Mouse (Mus musculus) myocyte (in vitro differentiated cells): Measurements from ENCODE around the gene Ralbp1. TPM values are rescaled to one million over a fixed set of nuclear protein-coding genes. Genes with fewer than 3 reads are reported as not detected.

Experiments
- H3K27me3 ChIP-seq: one replicate; pipeline ENCODE4 v1.6.1; 2011; ENCODE audit not compliant: control insufficient read depth, insufficient read depth, insufficient read length
- H3K36me3 ChIP-seq: one replicate; pipeline ENCODE4 v1.6.1; 2011; ENCODE audit not compliant: control insufficient read depth, insufficient read depth
- H3K4me2 ChIP-seq: one replicate; pipeline ENCODE4 v1.6.1; 2011; ENCODE audit warnings: low read depth, control low read depth
- H3K4me3 ChIP-seq: one replicate; pipeline ENCODE4 v1.5.1; 2011; ENCODE audit warnings: mild to moderate bottlenecking, control low read depth, moderate library complexity
- H3K79me2 ChIP-seq: one replicate; pipeline ENCODE4 v1.6.1; 2011; ENCODE audit not compliant: control insufficient read depth, insufficient read depth
- H3ac ChIP-seq: one replicate; pipeline ENCODE4 v1.6.1; 2011; ENCODE audit not compliant: control insufficient read depth, insufficient read length
- CEBPB ChIP-seq: IDR thresholded peaks from 2 replicates; pipeline ENCODE4 v1.6.1; 2011; ENCODE audit warnings: mild to moderate bottlenecking, moderate library complexity; ENCODE audit not compliant: poor library complexity, insufficient read depth, severe bottlenecking
- E2F4 ChIP-seq: IDR thresholded peaks from one replicate; pipeline ENCODE4 v1.6.1; 2011; ENCODE audit warnings: mild to moderate bottlenecking, control low read depth, moderate library complexity; ENCODE audit not compliant: insufficient read depth
- MAX ChIP-seq: IDR thresholded peaks from one replicate; pipeline ENCODE4 v1.6.1; 2011; ENCODE audit warnings: low read depth, mild to moderate bottlenecking, control low read depth
- MYOD1 ChIP-seq, 3 experiments: IDR thresholded peaks; one replicate each; pipeline ENCODE4 v1.6.1; 2011; ENCODE audit warnings: control low read depth in 2 of 3, low read depth in 2 of 3, mild to moderate bottlenecking in 2 of 3, moderate library complexity in 1 of 3; ENCODE audit not compliant: insufficient read length in 2 of 3, control insufficient read depth in 1 of 3
- MYOG ChIP-seq, 3 experiments: IDR thresholded peaks; one replicate each; pipeline ENCODE4 v1.6.1; 2011; ENCODE audit warnings: control low read depth in 2 of 3, low read depth in 2 of 3, mild to moderate bottlenecking in 2 of 3; ENCODE audit not compliant: insufficient read length in 2 of 3, control insufficient read depth in 1 of 3, insufficient read depth in 1 of 3
- POLR2A ChIP-seq: IDR thresholded peaks from one replicate; pipeline ENCODE4 v1.6.1; 2011; ENCODE audit warnings: low read depth, mild to moderate bottlenecking, control low read depth, moderate library complexity; ENCODE audit not compliant: insufficient read length
- POLR2AphosphoS2 ChIP-seq: IDR thresholded peaks from one replicate; pipeline ENCODE4 v1.6.1; 2011; ENCODE audit warnings: low read depth, control low read depth; ENCODE audit not compliant: insufficient read length
- REST ChIP-seq: IDR thresholded peaks from one replicate; pipeline ENCODE4 v1.6.1; 2011; ENCODE audit warnings: mild to moderate bottlenecking, control low read depth, moderate library complexity; ENCODE audit not compliant: insufficient read depth, insufficient read length
- SRF ChIP-seq: IDR thresholded peaks from one replicate; pipeline ENCODE4 v1.6.1; 2011; ENCODE audit warnings: low read depth; ENCODE audit not compliant: control insufficient read depth, insufficient read length
- TCF12 ChIP-seq: IDR thresholded peaks from one replicate; pipeline ENCODE4 v1.6.1; 2011; ENCODE audit warnings: mild to moderate bottlenecking, control low read depth; ENCODE audit not compliant: poor library complexity, insufficient read depth, severe bottlenecking
- TCF3 ChIP-seq: IDR thresholded peaks from one replicate; pipeline ENCODE4 v1.6.1; 2011; ENCODE audit warnings: low read depth, control low read depth; ENCODE audit not compliant: insufficient read length
- USF1 ChIP-seq: IDR thresholded peaks from one replicate; pipeline ENCODE4 v1.6.1; 2011; ENCODE audit warnings: low read depth, mild to moderate bottlenecking, control low read depth, moderate library complexity
- polyA plus RNA-seq: library from polyadenylated mRNA; unstranded; fragments of >200 nt; fragmentation: generic; extraction: Trizol; gene quantifications from one replicate; pipeline ENCODE4 v1.2.1, GENCODE M21; 2012; ENCODE audit warnings: missing spikeins

Gene Ralbp1
- polyA plus RNA-seq, 1 experiment: 24.5 TPM

DNA sequence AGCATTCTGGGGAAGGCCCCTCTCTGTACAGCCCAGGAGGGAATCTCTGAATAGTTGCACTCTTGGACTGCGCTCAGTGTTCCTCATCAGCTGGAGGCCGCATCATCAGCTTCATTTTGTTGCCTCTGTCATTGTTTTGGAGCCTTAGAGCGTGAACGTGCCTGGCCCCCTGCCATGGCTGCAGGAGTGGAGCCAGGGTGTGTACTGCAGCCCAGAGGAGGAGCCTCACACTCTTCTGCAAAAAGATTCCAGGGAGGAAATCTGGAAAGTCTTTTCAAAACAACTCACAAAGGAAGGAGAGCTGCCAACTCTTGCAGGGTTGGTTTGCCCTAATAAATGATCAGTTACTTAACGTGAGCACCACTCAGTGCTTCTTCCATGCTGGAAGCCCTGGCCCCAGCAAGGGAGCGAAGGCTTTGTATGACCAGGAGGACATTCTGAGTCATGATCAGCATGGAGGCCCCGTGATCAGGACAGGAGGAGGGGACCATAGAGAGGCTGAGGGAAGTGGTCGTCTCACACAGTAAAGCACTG is 30.6 kb upstream of the Ralbp1 start:
- Histone ChIP-seq H3K4me2 (peak overlapping the region; percentile 58), H3K27me3 (no peaks in the 10 kb centered on the region), H3K79me2 (no peaks in the 10 kb centered on the region), H3K36me3 (no peaks in the 10 kb centered on the region), H3K4me3 (no peak overlapping the region), H3ac (no peak overlapping the region)
- TF ChIP-seq MYOD1 (IDR thresholded peaks at IDR 0.05; ENCODE audit: control insufficient read depth in 1 of 3, insufficient read length in 2 of 3, low read depth in 2 of 3) (no peak), E2F4 (no peak), REST (no peak), CEBPB (no peak), MYOG (IDR thresholded peaks at IDR 0.05; ENCODE audit: control insufficient read depth in 1 of 3, insufficient read depth in 1 of 3, insufficient read length in 2 of 3, low read depth in 2 of 3) (no peak), TCF3 (no peak), SRF (no peak), MAX (no peak), USF1 (no peak), TCF12 (no peak), POLR2AphosphoS2 (no peak)

GRCm38 (mm10) chr17:65914083-65914482 is 28.5 kb upstream of the Ralbp1 start:
- no peak for TF ChIP-seq TCF3
- no peak for TF ChIP-seq REST
- no peak for TF ChIP-seq MYOD1 (IDR thresholded peaks at IDR 0.05; ENCODE audit: control insufficient read depth in 1 of 3, insufficient read length in 2 of 3, low read depth in 2 of 3)
- no peak for TF ChIP-seq POLR2AphosphoS2
- no peak for TF ChIP-seq E2F4
- TF ChIP-seq USF1: no peak
- no peak for TF ChIP-seq MYOG (IDR thresholded peaks at IDR 0.05; ENCODE audit: control insufficient read depth in 1 of 3, insufficient read depth in 1 of 3, insufficient read length in 2 of 3, low read depth in 2 of 3)
- TF ChIP-seq TCF12: no peak
- no peak for TF ChIP-seq SRF
- TF ChIP-seq POLR2A: no peak
- no peak for TF ChIP-seq MAX
- no peak for TF ChIP-seq CEBPB
- Histone ChIP-seq H3K79me2 (no peaks in the 10 kb centered on the region), H3ac (no peak overlapping the region), H3K27me3 (no peaks in the 10 kb centered on the region), H3K4me3 (no peak overlapping the region), H3K4me2 (no peak overlapping the region), H3K36me3 (no peaks in the 10 kb centered on the region)

DNA sequence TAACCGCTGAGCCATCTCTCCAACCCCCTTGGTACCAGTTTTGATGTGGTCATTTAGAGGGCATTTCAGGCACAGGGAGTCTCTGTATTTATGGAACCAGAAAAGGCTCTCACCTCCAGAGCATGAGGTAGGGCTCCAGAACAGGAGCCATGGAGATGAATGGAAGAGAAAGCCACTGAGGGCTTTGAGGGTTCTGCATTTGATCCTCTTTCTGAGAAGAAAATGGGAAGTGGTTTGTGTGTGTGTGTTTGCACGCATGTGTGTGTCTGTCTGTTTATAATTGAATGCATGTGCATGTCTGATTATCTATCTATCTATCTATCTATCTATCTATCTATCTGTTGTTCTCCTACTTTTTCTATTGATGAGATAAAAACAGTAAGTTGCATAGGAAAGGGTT is 26.6 kb upstream of the Ralbp1 start:
- Histone ChIP-seq H3K4me3 (no peak overlapping the region), H3ac (no peak overlapping the region), H3K79me2 (no peaks in the 10 kb centered on the region), H3K27me3 (no peaks in the 10 kb centered on the region), H3K4me2 (no peak overlapping the region), H3K36me3 (no peaks in the 10 kb centered on the region)
- TF ChIP-seq POLR2A (no peak), MYOG (IDR thresholded peaks at IDR 0.05; ENCODE audit: control insufficient read depth in 1 of 3, insufficient read depth in 1 of 3, insufficient read length in 2 of 3, low read depth in 2 of 3) (no peak), REST (no peak), POLR2AphosphoS2 (no peak), E2F4 (no peak), MAX (no peak), SRF (no peak), MYOD1 (IDR thresholded peaks at IDR 0.05; ENCODE audit: control insufficient read depth in 1 of 3, insufficient read length in 2 of 3, low read depth in 2 of 3) (no peak), CEBPB (no peak)

DNA sequence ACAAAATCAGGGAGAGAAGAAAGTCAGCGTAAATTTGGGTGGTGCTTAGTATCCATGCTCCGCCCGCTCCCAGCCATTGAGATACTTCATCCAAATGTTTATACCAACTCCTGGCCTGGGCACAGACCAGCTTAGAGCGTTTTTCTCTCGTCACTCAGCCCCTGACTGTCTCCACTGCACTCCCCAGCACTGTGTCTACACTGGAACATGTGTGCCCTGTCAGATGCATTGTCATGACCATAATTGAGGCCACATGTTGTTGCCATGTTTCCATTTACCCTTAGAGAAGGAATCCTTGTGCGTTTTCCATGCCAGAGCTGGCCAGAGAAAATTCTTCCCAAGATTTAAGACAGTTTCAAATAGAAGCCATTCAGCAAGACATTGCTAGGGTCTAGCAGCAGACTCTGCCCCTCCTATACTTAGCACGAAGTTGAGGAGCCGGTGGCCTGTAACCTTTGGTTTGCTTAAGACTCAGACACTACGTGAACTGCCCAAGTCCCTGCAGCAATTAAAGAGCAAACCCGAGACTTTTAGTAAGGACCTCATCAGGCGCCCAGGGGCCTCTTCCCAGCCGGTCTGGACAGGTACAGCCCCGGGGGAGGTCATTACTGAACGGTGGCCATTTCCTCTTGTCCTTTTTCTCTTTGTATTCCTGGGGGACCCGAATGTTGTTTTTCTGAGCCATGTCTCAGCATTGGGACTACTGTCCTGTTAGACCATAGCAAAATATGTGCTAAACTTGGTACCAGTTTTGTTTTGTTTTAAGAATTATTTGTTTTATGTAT is 25.9 kb upstream of the Ralbp1 start:
- no peaks in the 10 kb centered on the region for H3K79me2 ChIP-seq
- no peaks in the 10 kb centered on the region for H3K27me3 ChIP-seq
- H3ac ChIP-seq: no peak overlapping the region
- no peaks in the 10 kb centered on the region for H3K36me3 ChIP-seq
- no peak overlapping the region for H3K4me3 ChIP-seq
- no peak for TF ChIP-seq TCF3
- no peak for TF ChIP-seq USF1
- TF ChIP-seq SRF: no peak
- TF ChIP-seq REST: no peak
- no peak for TF ChIP-seq TCF12
- TF ChIP-seq CEBPB: no peak
- TF ChIP-seq POLR2A: no peak
- TF ChIP-seq E2F4: no peak
- no peak for TF ChIP-seq MAX
- TF ChIP-seq MYOG (IDR thresholded peaks at IDR 0.05; ENCODE audit: control insufficient read depth in 1 of 3, insufficient read depth in 1 of 3, insufficient read length in 2 of 3, low read depth in 2 of 3): no peak
- no peak for TF ChIP-seq MYOD1 (IDR thresholded peaks at IDR 0.05; ENCODE audit: control insufficient read depth in 1 of 3, insufficient read length in 2 of 3, low read depth in 2 of 3)
- TF ChIP-seq POLR2AphosphoS2: no peak
- H3K4me2 ChIP-seq: no peak overlapping the region
